Mouse (Mus musculus) stomach, postnatal 0 days (tissue): Measurements from ENCODE around the gene Kif2a.

Experiments used
- CTCF ChIP-seq: IDR thresholded peaks from 2 replicates; pipeline ENCODE4 v1.5.1; 2016; ENCODE audit warnings: antibody characterized with exemption, low read depth, mild to moderate bottlenecking, moderate library complexity
- EP300 ChIP-seq: optimal IDR thresholded peaks from 2 replicates; pipeline ENCODE3; 2016; ENCODE audit warnings: antibody characterized with exemption

DNA sequence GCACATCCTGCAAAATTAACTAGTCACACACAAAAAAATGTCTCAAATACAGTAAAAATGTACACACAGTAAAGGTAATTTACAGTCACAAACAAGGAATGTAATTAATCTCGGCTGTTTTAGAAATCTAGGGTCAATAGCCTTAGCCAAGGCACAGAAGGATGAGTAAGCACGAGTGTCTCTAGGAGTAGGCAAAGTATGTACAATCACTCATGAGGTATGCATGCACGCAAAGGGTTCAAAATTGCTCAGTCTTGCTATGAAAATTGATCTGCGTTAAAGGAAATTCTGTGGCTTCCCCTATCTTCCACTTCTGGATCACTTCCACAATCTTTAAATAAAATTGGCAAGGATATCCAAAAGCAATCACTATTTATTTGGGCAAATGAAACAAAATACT is 60.4 kb downstream of the Kif2a start:
- TF ChIP-seq CTCF (no peak), EP300 (no peak)
